Mouse (Mus musculus): ENCODE measurements around the gene Gss. TPM values are rescaled to one million over a fixed set of nuclear protein-coding genes. Genes with fewer than 3 reads are reported as not detected.

Gene Gss
- polyA plus RNA-seq, 1 experiment from 2014 or later = 20.0 TPM

- no peak for ATAC-seq (replicated peaks; ENCODE audit: insufficient number of reproducible peaks, insufficient read depth, low FRiP score, low read depth)
- H3K4me1 ChIP-seq (replicated peaks) = no peaks in the 10 kb centered on the region
- H3K36me3 ChIP-seq = peaks cover 13% of the 10 kb centered on the region; the same call in 1 of the 2 replicates
- H3K4me2 ChIP-seq = no peak overlapping the region
- no peak overlapping the region for H3K9ac ChIP-seq
- H3K27ac ChIP-seq = no peak overlapping the region
- no peak overlapping the region for H3K4me3 ChIP-seq
- 92% methylated on average over 7 of the region's 7 CpGs for WGBS
- H3K27me3 ChIP-seq = no peaks in the 10 kb centered on the region
- H3K9me3 ChIP-seq (replicated peaks) = no peaks in the 10 kb centered on the region
Measured at GRCm38 (mm10) chr2:155573996-155574395, 18.6 kb downstream of the Gss start.

GRCm38 (mm10) chr2:155573001-155573400 lies 19.6 kb downstream of the Gss start:
- H3K9ac ChIP-seq = no peak overlapping the region
- H3K27me3 ChIP-seq = no peaks in the 10 kb centered on the region
- H3K36me3 ChIP-seq = peaks cover 13% of the 10 kb centered on the region; the same call in 1 of the 2 replicates
- no peak overlapping the region for H3K27ac ChIP-seq
- H3K9me3 ChIP-seq (replicated peaks) = no peaks in the 10 kb centered on the region
- no peak overlapping the region for H3K4me2 ChIP-seq
- H3K4me1 ChIP-seq (replicated peaks) = no peaks in the 10 kb centered on the region
- WGBS = 86% methylated on average over 9 of the region's 9 CpGs
- no peak overlapping the region for H3K4me3 ChIP-seq
- no peak for ATAC-seq (replicated peaks; ENCODE audit: insufficient number of reproducible peaks, insufficient read depth, low FRiP score, low read depth)

- Histone ChIP-seq H3K9me3 (replicated peaks) (no peaks in the 10 kb centered on the region), H3K4me2 (no peak overlapping the region), H3K27ac (no peak overlapping the region), H3K36me3 (peaks cover 11% of the 10 kb centered on the region; the same call in 1 of the 2 replicates), H3K4me1 (replicated peaks) (no peaks in the 10 kb centered on the region), H3K27me3 (no peaks in the 10 kb centered on the region), H3K9ac (no peak overlapping the region), H3K4me3 (no peak overlapping the region)
- 52% methylated on average over 3 of the region's 3 CpGs for WGBS
- no peak for ATAC-seq (replicated peaks; ENCODE audit: insufficient number of reproducible peaks, insufficient read depth, low FRiP score, low read depth)
Measured at GRCm38 (mm10) chr2:155569223-155569807, 23.3 kb downstream of the Gss start.

GRCm38 (mm10) chr2:155567751-155568150 lies 24.9 kb downstream of the Gss start:
- Histone ChIP-seq H3K9me3 (replicated peaks) (no peaks in the 10 kb centered on the region), H3K4me3 (no peak overlapping the region), H3K4me1 (replicated peaks) (no peaks in the 10 kb centered on the region), H3K4me2 (no peak overlapping the region), H3K36me3 (peaks cover 7% of the 10 kb centered on the region; the same call in 1 of the 2 replicates), H3K27me3 (no peaks in the 10 kb centered on the region), H3K27ac (no peak overlapping the region), H3K9ac (no peak overlapping the region)
- 81% methylated on average over 5 of the region's 5 CpGs for WGBS
- no peak for ATAC-seq (replicated peaks; ENCODE audit: insufficient number of reproducible peaks, insufficient read depth, low FRiP score, low read depth)

GRCm38 (mm10) chr2:155562934-155563333 lies 29.7 kb downstream of the Gss start:
- H3K9ac ChIP-seq = no peak overlapping the region
- H3K4me2 ChIP-seq = no peak overlapping the region
- H3K4me3 ChIP-seq = no peak overlapping the region
- H3K27ac ChIP-seq = no peak overlapping the region
- no peaks in the 10 kb centered on the region for H3K9me3 ChIP-seq (replicated peaks)
- no peaks in the 10 kb centered on the region for H3K4me1 ChIP-seq (replicated peaks)
- no peak for ATAC-seq (replicated peaks; ENCODE audit: insufficient number of reproducible peaks, insufficient read depth, low FRiP score, low read depth)
- H3K27me3 ChIP-seq = no peaks in the 10 kb centered on the region
- WGBS = 68% methylated on average over 4 of the region's 4 CpGs
- H3K36me3 ChIP-seq = peaks cover 6% of the 10 kb centered on the region; the same call in 1 of the 2 replicates

- peaks cover 6% of the 10 kb centered on the region; the same call in 1 of the 2 replicates for H3K36me3 ChIP-seq
- 41% methylated on average over 1 of the region's 1 CpGs for WGBS
- H3K4me2 ChIP-seq = no peak overlapping the region
- no peak overlapping the region for H3K9ac ChIP-seq
- ATAC-seq (replicated peaks; ENCODE audit: insufficient number of reproducible peaks, insufficient read depth, low FRiP score, low read depth) = no peak
- H3K4me1 ChIP-seq (replicated peaks) = no peaks in the 10 kb centered on the region
- no peak overlapping the region for H3K4me3 ChIP-seq
- no peaks in the 10 kb centered on the region for H3K9me3 ChIP-seq (replicated peaks)
- H3K27me3 ChIP-seq = no peaks in the 10 kb centered on the region
- H3K27ac ChIP-seq = no peak overlapping the region
Measured at GRCm38 (mm10) chr2:155562209-155562608, 30.4 kb downstream of the Gss start.

GRCm38 (mm10) chr2:155554426-155554985 lies 38.1 kb downstream of the Gss start:
- no peaks in the 10 kb centered on the region for H3K27me3 ChIP-seq
- no peak overlapping the region for H3K4me3 ChIP-seq
- no peak overlapping the region for H3K27ac ChIP-seq
- 70% methylated on average over 2 of the region's 2 CpGs for WGBS
- no peaks in the 10 kb centered on the region for H3K36me3 ChIP-seq
- no peak overlapping the region for H3K4me2 ChIP-seq
- no peak overlapping the region for H3K9ac ChIP-seq
- H3K9me3 ChIP-seq (replicated peaks) = no peaks in the 10 kb centered on the region
- ATAC-seq (replicated peaks; ENCODE audit: insufficient number of reproducible peaks, insufficient read depth, low FRiP score, low read depth) = no peak
- no peaks in the 10 kb centered on the region for H3K4me1 ChIP-seq (replicated peaks)

- Histone ChIP-seq H3K9ac (no peak overlapping the region), H3K9me3 (replicated peaks) (no peaks in the 10 kb centered on the region), H3K4me2 (no peak overlapping the region), H3K36me3 (no peaks in the 10 kb centered on the region), H3K4me3 (no peak overlapping the region), H3K27me3 (no peaks in the 10 kb centered on the region), H3K27ac (no peak overlapping the region), H3K4me1 (replicated peaks) (no peaks in the 10 kb centered on the region)
- no peak for ATAC-seq (replicated peaks; ENCODE audit: insufficient number of reproducible peaks, insufficient read depth, low FRiP score, low read depth)
Measured at GRCm38 (mm10) chr2:155552949-155553354, 39.7 kb downstream of the Gss start.

GRCm38 (mm10) chr2:155552336-155552735 lies 40.3 kb downstream of the Gss start:
- no peaks in the 10 kb centered on the region for H3K36me3 ChIP-seq
- no peak for ATAC-seq (replicated peaks; ENCODE audit: insufficient number of reproducible peaks, insufficient read depth, low FRiP score, low read depth)
- no peak overlapping the region for H3K4me3 ChIP-seq
- H3K27ac ChIP-seq = no peak overlapping the region
- no peaks in the 10 kb centered on the region for H3K27me3 ChIP-seq
- H3K9me3 ChIP-seq (replicated peaks) = no peaks in the 10 kb centered on the region
- H3K9ac ChIP-seq = no peak overlapping the region
- H3K4me1 ChIP-seq (replicated peaks) = no peaks in the 10 kb centered on the region
- H3K4me2 ChIP-seq = no peak overlapping the region

GRCm38 (mm10) chr2:155546955-155547354 lies 45.7 kb downstream of the Gss start:
- H3K4me3 ChIP-seq = no peak overlapping the region
- no peaks in the 10 kb centered on the region for H3K36me3 ChIP-seq
- ATAC-seq (replicated peaks; ENCODE audit: insufficient number of reproducible peaks, insufficient read depth, low FRiP score, low read depth) = no peak
- H3K27ac ChIP-seq = no peak overlapping the region
- H3K4me1 ChIP-seq (replicated peaks) = no peaks in the 10 kb centered on the region; the same call in 1 of the 2 replicates
- no peaks in the 10 kb centered on the region for H3K9me3 ChIP-seq (replicated peaks)
- H3K9ac ChIP-seq = no peak overlapping the region
- WGBS = 78% methylated on average over 1 of the region's 1 CpGs
- H3K4me2 ChIP-seq = no peak overlapping the region
- no peaks in the 10 kb centered on the region for H3K27me3 ChIP-seq

GRCm38 (mm10) chr2:155540822-155541458 lies 51.7 kb downstream of the Gss start:
- Histone ChIP-seq H3K9me3 (replicated peaks) (no peaks in the 10 kb centered on the region), H3K27me3 (no peaks in the 10 kb centered on the region), H3K4me1 (replicated peaks) (peaks cover 8% of the 10 kb centered on the region), H3K27ac (peak overlapping the region; percentile 93), H3K36me3 (no peaks in the 10 kb centered on the region), H3K9ac (no peak overlapping the region), H3K4me2 (peak overlapping the region; percentile 44), H3K4me3 (0 out of 2 replicates have a peak overlapping the region, but pooled peaks have one; percentile 5)
- 26% methylated on average over 6 of the region's 6 CpGs for WGBS
- ATAC-seq (replicated peaks; ENCODE audit: insufficient number of reproducible peaks, insufficient read depth, low FRiP score, low read depth) = peak; percentile 77; the same call in 1 of the 2 replicates

- Histone ChIP-seq H3K36me3 (no peaks in the 10 kb centered on the region), H3K4me1 (replicated peaks) (peaks cover 8% of the 10 kb centered on the region), H3K9ac (no peak overlapping the region), H3K4me3 (no peak overlapping the region), H3K27me3 (no peaks in the 10 kb centered on the region), H3K27ac (peak overlapping the region; percentile 93; the same call in 1 of the 2 replicates), H3K9me3 (replicated peaks) (no peaks in the 10 kb centered on the region), H3K4me2 (no peak overlapping the region)
- ATAC-seq (replicated peaks; ENCODE audit: insufficient number of reproducible peaks, insufficient read depth, low FRiP score, low read depth) = no peak
Measured at GRCm38 (mm10) chr2:155539696-155540095, 52.9 kb downstream of the Gss start.
